Mouse (Mus musculus): ENCODE data around the gene 6030408B16Rik.

6030408B16Rik gene

DNA sequence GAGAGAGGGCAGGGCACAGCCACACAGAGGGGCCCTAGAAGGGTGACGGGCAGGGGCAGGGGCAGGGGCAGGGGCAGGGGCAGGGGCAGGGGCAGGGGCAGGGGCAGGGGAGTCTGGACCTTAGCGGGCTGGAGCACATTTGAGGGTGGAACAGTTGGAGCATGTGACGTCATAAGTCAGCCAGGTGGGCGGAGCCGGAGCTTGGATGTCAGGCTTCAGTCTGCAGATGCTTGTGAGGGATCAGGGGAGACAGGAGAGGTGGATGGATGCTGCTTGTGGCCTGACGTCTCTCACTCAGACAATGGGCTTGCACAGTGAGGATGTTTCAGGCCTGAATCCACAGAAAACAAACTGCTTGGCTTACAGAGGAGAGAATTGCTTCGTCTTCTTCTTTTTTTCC, 5.5 kb downstream of the 6030408B16Rik start:
- no peak for DNase-seq

DNA sequence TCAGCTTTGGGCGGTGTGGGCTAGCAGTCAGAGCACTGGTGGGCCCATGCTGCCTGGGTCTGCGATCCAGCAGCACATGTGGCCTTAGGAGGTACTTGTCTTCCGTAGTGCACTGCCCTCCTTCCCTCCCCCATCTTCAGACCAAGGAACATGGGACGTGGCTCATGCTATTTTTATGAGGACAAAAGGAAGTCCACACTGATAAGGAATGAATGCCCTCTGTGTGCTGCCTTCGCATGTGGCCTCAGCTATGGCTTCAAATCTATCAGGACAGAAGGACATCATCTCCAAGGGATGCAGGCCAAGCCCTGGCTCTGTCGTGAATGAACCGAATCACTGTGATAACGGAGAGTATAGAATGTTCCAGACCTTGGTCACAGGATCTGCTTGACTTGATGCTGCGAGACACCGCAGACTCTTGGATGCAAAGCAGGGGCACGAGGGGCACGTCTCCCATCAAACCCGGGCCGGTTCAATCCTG, 6.5 kb downstream of the 6030408B16Rik start:
- DNase-seq = no peak

- DNase-seq = no peak
Measured at GRCm38 (mm10) chr15:101300128-101300527, 7.1 kb downstream of the 6030408B16Rik start.

GRCm38 (mm10) chr15:101302201-101302600, 9.2 kb downstream of the 6030408B16Rik start:
- no peak for DNase-seq

DNA sequence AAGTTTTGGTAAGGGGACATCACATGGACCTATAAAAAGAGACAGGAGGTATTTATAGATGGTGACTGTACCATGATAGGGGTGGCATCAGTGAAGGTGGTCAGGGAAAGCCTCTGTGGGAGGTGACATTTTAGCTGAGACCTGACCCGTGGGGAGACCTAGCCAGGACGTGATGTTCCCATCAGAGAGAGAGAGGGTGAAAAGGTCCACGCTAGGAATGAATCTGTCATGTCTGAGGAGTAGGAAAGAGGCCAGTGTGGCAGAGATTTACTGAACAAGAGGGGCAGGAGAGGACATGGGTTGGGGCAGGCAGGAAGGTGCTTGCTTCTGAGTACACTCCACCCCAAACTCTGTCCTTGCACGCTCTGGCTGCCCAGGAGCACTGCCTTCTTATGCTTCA, 10.8 kb downstream of the 6030408B16Rik start:
- no peak for DNase-seq

- DNase-seq = no peak
Measured at GRCm38 (mm10) chr15:101306459-101306858, 13.4 kb downstream of the 6030408B16Rik start.

DNA sequence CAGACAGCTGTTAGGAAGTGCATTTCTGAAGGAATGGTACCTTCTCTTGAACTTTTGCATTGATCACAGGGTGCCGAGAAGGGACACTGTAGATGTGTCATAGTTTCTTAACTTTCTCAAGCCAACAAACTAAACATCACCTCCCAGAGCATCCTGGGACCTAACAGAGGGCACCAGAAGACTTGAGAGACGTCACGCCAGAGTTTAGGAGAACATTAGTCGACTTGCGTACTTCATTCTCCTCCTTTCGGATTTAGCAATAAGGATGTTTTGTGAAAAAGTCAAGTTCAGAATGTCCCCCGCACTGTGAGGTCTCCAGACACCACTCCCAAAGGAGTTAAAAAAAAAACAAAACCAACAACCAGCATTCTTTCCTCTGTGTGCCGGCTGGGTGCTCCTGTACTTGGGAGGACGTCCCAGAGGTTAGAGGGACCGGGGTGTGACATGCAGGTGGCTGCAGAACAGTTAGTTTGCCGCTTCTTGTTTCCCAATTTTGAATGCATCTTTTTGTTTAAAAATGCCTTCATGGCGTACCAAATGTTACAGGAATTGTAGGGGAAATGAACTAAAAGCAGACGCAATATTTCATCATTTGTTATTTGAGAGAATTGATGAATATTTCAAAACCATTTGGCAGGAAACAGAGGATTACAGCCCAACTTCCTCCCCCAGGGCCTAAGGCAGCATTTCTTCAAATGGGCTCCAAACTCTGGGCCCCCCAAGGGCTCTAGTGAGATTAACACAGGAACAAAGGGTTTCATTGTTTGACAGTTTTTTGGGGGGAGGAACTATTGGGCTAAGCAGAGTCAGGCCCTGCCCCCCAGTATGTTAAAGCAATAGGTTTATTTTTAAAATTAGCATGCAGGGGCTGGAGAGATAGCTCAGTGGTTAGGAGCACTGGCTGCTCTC, 15.7 kb downstream of the 6030408B16Rik start:
- DNase-seq = no peak

DNA sequence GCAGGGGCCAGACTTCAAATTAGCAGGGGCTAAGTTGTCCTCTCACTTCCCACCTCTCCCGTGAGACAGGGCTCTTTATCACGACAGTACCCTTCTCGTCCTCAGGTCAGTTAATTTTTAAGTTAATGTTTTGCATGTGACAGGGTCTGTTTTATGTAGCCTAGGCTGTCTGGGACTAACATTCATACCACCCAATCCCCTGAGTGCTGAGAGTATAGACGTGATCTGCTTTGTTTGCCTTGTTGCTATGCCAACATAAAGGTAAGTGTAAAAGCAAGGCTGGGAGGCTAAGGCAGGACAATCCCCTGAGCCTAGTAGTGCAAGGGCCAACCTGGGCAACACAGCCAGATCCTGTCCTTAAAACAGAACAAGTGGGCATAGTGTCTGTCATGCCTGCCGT, 16.5 kb downstream of the 6030408B16Rik start:
- no peak for DNase-seq

- DNase-seq = no peak
Measured at GRCm38 (mm10) chr15:101311087-101311770, 18.2 kb downstream of the 6030408B16Rik start.

DNA sequence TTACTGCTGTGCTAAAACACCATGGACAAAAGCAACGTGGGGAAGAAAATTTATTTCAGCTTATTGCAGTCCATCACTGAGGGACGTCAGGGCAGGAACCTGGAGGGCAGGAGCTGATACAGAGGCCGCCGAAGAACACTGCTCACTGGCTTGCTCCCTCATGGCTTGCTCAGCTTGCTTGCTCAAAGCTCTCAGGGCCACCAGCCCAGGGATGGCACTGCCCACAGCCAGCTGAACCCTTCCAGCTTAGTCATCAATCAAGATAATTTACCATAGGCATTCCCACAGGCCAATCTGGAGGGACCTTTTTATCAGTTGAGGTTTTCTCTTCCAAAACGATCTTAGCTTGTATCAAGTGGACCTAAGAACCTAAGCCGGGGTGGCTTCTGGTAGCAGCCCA, 19.0 kb downstream of the 6030408B16Rik start:
- no peak for DNase-seq

DNA sequence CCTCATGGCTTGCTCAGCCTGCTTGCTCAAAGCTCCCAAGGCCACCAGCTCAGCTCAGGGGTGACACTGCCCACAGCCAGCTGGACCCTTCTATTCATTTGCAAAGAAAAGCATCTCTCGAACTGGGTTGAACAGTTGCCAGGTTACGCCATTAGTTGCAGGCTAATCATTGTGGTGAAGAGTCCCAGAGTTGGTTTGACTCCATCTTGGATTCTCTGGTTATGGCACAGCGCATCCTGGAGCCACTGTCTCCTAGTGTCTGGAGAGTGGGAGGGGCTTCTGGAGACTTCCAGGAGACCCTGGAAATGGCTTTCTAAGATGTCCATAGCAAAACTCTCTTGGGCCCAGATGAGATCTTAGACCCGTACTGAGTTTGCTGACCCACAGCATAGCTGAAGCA, 22.4 kb downstream of the 6030408B16Rik start:
- no peak for DNase-seq

DNA sequence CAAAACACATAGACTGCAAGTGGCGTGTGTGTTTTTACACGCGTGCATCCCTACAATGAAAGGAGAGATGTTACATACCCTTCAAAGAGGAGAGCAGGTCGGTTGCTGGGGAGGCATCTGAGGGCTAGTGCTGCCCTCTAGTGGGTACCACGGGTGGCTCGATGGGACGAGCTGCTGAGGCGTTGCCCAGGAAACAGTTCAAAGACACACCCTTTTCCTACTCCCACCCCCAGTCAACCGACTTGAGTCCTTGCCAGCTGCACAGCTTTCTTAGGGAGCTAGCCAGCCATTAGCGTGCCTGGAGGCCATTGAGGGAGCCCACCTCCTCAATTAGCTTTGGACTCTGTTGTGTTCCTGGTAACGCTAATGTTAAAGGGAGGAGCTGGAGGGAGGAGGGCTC, 22.8 kb downstream of the 6030408B16Rik start:
- DNase-seq = peak; percentile 66

GRCm38 (mm10) chr15:101316279-101316912, 23.4 kb downstream of the 6030408B16Rik start:
- no peak for DNase-seq

GRCm38 (mm10) chr15:101316913-101317813, 24.2 kb downstream of the 6030408B16Rik start:
- DNase-seq = no peak

DNA sequence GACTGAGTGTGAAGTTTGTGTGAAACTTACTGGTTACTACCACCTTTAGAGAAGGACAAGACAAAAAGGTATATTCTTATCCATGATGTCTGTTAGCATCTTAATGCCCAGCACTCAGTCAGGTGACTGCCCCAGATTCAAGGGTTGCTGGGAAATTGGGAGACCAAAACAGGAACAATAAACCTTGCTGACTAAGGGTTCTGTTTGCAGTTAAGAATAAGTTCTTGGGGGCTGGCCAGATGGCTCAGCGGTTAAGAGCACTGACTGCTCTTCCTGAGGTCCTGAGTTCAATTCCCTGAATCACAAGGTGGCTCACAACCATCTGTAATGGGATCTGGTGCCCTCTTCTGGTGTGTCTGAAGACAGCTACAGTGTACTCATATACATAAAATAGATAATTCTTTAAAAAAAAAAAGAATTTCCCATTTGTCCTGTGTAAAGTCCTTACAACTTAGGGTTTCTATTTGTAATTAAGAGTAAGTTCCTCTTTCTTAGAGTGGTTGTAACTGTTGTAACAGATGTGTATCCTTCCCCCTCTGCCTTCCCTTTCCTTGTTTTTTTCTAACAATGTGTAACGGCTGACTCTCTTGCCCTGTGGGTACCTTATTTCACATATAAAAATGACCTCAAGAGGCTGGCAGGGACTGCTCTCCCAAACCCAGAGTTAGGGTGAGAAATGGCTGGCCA, 24.9 kb downstream of the 6030408B16Rik start:
- no peak for DNase-seq

DNA sequence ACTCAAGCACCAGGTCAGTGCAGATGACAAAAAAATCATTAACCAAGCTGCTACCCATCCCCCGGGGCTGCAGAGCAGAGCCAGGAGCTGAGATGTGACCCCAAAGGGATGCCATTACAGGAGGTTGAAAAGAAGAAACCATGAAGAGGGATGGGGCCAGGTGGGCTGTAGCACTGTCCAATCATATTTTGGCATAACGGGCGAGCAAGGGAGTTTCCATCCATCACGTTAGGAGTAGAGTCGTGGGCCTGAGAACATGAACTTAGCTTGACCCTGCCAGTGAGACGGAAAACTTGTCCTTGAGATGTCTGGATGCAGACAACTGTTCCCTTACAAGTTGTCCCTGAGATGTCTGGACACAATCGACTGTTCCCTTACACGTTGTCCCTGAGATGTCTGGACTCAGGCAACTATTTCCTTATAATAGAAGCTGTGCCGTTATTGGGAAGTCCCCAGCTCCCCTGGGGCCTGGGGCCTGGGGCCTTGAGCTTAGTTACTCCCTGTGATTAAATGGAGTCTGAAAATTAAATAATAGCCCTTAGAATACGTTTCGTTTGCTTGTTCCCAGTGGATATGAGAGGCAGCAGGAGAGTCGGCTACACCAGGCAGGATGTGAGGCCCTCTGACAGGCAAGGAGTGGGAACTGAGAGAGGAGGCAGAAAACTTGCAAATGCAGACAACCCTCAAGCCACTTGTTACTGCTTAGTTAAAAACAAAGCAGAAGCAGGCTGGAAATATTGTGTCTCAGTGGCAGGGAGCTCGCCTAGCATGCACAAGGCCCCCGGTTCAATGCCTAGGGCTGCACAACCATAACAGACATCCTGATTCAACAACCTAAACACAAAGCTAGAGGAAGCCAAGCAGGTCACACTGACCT, 26.1 kb downstream of the 6030408B16Rik start:
- DNase-seq = no peak

DNA sequence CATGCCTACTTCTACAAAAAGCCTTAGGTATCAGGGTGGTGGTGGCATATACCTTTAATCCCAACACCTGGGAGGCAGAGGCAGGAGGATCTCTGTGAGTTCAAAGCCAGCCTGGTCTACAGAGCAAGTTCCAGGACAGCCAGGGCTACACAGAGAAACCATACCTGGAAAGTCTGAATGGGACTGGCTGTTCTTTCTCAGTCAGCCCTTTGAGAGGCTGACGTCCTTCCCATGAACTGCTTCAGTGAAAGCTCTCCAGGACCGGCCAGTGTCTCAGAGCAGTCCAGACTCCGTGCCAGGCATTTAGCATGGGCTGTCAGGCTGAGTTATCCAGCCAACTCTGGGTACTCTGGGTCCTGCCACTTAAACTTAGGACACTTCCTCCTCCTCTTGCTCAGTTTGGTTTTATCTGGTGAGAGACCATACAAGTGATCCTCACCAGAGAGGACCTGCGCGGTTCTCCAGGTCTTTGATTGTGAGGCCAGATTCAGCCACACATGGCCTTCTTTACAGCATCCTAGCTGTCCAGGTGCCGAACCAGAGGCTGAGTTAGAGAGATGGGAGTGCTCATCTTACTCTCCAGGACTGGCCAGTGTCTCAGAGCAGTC, 27.1 kb downstream of the 6030408B16Rik start:
- DNase-seq = no peak

DNA sequence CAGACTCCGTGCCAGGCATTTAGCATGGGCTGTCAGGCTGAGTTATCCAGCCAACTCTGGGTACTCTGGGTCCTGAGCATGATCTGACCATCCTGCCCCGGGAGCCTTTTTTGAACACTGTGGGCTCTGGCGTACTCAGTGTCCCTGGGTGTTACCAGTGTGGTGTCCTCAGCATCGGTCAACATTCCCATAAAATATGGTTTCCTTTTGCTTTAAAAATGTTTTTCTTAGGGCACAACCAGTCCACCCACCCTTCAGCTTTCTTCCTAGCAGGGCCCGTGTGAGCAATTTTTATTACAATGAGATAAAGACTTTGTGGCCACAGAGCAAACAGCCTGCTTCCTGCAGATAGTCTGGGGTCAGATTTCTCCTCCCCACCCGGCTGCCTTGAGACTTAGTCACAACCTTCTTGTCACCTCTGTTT, 27.6 kb downstream of the 6030408B16Rik start:
- no peak for DNase-seq

DNA sequence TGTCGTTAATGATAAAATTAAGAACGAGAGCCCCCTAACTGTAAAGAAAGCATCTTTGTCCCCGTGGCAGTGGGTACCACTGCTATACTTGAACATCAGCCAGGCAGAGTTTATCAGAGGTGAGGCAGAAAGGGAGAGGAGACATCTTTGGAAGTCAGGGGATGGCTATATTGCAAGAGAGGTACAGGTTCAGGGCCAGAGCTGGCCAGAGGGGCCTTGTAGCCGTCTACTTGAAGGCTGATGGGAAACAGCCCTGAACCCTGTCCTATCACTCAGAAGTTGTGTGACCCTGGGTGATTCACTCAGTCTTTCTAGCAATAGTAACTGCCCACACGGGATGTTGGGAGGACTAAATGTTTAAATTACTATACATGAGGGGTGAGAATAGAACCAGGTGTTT, 28.1 kb downstream of the 6030408B16Rik start:
- no peak for DNase-seq

- no peak for DNase-seq
Measured at GRCm38 (mm10) chr15:101322106-101322505, 29.1 kb downstream of the 6030408B16Rik start.

Data from cerebellum, adult 9-11 months (tissue).